Mouse (Mus musculus): ENCODE results near the gene Gm8332.
"Not testable (repeated sequence)": the region's sequence is repeated elsewhere in the genome, so short reads cannot be mapped to it uniquely, and the experiment has no call there.

The Gm8332 gene

GRCm38 (mm10) chr12:88250000-88250399 is at the start of gene Gm8332:
Gene Gm8332, minus strand, starts transcription at chr12:88250100.
- DNase-seq: not testable (repeated sequence)

GRCm38 (mm10) chr12:88297171-88297570 is 47.3 kb upstream of the Gm8332 start:
- DNase-seq: not testable (repeated sequence)

GRCm38 (mm10) chr12:88293082-88293481 is 43.2 kb upstream of the Gm8332 start:
- DNase-seq: not testable (repeated sequence)

GRCm38 (mm10) chr12:88285224-88285623 is 35.3 kb upstream of the Gm8332 start:
- not testable (repeated sequence) for DNase-seq

GRCm38 (mm10) chr12:88274400-88274799 is 24.5 kb upstream of the Gm8332 start, which contains the start of gene Gm5662:
Gene Gm5662, minus strand, starts transcription at chr12:88274500.
- not testable (repeated sequence) for DNase-seq

- no peak for DNase-seq
Measured at GRCm38 (mm10) chr12:88257241-88257640, 7.3 kb upstream of the Gm8332 start.

- not testable (repeated sequence) for DNase-seq
Measured at GRCm38 (mm10) chr12:88255917-88256316, 6.0 kb upstream of the Gm8332 start.

- not testable (repeated sequence) for DNase-seq
Measured at GRCm38 (mm10) chr12:88245786-88246185, 4.1 kb downstream of the Gm8332 start.

GRCm38 (mm10) chr12:88242940-88243339 is 7.0 kb downstream of the Gm8332 start:
- not testable (repeated sequence) for DNase-seq

GRCm38 (mm10) chr12:88219445-88219844 is 30.5 kb downstream of the Gm8332 start:
- no peak for DNase-seq

- DNase-seq: not testable (repeated sequence)
Measured at GRCm38 (mm10) chr12:88218059-88218458, 31.8 kb downstream of the Gm8332 start.

- no peak for DNase-seq
Measured at GRCm38 (mm10) chr12:88214641-88215040, 35.3 kb downstream of the Gm8332 start.

- not testable (repeated sequence) for DNase-seq
Measured at GRCm38 (mm10) chr12:88211458-88211857, 38.4 kb downstream of the Gm8332 start.

- no peak for DNase-seq
Measured at GRCm38 (mm10) chr12:88202856-88203255, 47.0 kb downstream of the Gm8332 start.

Data from cerebellum, adult 8-10 months (tissue).